Mouse (Mus musculus) hindbrain, embryonic 16.5 days (tissue): Measurements from ENCODE around the gene Ndufaf5. TPM values are rescaled to one million over a fixed set of nuclear protein-coding genes. Genes with fewer than 3 reads are reported as not detected.

Experiments
- ATAC-seq: fragments of 200-750 bp; cut with Nextera tagmentation; 2 replicates; pipeline ENCODE4 v1.8.0; 2017; ENCODE audit warnings: moderate TSS enrichment, moderate library complexity
- H3K27ac ChIP-seq: fragments of 300-500 bp; sonication (generic); 2 replicates; pipeline ENCODE4 v1.5.1; 2014; ENCODE audit warnings: low read depth, mild to moderate bottlenecking, control low read depth, low read length, moderate library complexity
- H3K27me3 ChIP-seq: fragments of 300-500 bp; sonication (generic); replicated peaks from 2 replicates; pipeline ENCODE4 v1.6.1; 2014; ENCODE audit warnings: low read length; ENCODE audit not compliant: control insufficient read depth, insufficient read depth
- H3K36me3 ChIP-seq: fragments of 300-500 bp; sonication (generic); 2 replicates; pipeline ENCODE4 v1.6.1; 2014; ENCODE audit warnings: mild to moderate bottlenecking, low read length, moderate library complexity, mixed read lengths; ENCODE audit not compliant: control insufficient read depth, insufficient read depth
- H3K4me1 ChIP-seq: fragments of 300-500 bp; sonication (generic); 2 replicates; pipeline ENCODE4 v1.6.1; 2014; ENCODE audit warnings: low read depth, low read length; ENCODE audit not compliant: control insufficient read depth, insufficient read depth
- H3K4me2 ChIP-seq: fragments of 300-500 bp; sonication (generic); 2 replicates; pipeline ENCODE4 v1.6.1; 2014; ENCODE audit warnings: mild to moderate bottlenecking, low read length, control low read depth, moderate library complexity
- H3K4me3 ChIP-seq: fragments of 300-500 bp; sonication (generic); 2 replicates; pipeline ENCODE4 v1.5.1; 2014; ENCODE audit warnings: mild to moderate bottlenecking, low read length, control low read depth, moderate library complexity
- H3K9ac ChIP-seq: fragments of 300-500 bp; sonication (generic); 2 replicates; pipeline ENCODE4 v1.6.1; 2014; ENCODE audit warnings: low read depth, mild to moderate bottlenecking, control low read depth, low read length, moderate library complexity
- H3K9me3 ChIP-seq: fragments of 300-500 bp; sonication (generic); 2 replicates; pipeline ENCODE4 v1.6.1; 2014; ENCODE audit warnings: mild to moderate bottlenecking, low read length, moderate library complexity; ENCODE audit not compliant: control insufficient read depth
- WGBS: fragments of 180-500 bp; shearing (Covaris S2); extraction: QIAGEN DNeasy Blood & Tissue Kit; methylation state at CpG from one replicate; pipeline ENCODE4 v1.1.7; 2014; 5-methylcytosine and 5-hydroxymethylcytosine counted together
- polyA plus RNA-seq: library from polyadenylated mRNA; unstranded; fragments of >200 nt; fragmentation: Nextera tagmentation; extraction: Ambion mirVana; gene quantifications from 2 replicates; pipeline ENCODE4 v1.2.1, GENCODE M21; 2015

Gene Ndufaf5
- polyA plus RNA-seq, 1 experiment from 2014 or later: 72.4 TPM

DNA sequence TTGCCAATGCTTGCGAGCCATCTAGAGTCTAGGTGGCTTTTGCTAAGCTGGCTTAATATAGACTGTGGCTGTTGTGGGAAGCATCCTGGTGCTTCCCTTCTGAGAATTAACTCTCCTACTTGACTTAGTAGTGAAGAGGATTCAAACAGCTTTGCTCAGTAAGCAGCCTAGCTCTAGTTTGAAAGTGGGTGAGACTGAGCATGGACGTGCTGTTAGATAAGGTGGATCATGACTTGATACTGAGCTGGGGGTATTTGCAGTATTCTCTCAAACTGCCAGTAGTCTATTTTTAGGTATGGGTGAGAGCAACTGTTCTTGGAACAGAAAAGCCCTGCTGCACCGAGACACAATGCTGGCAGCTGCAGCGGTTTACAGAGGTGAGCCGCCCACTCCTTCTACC lies 32.1 kb downstream of the Ndufaf5 start:
- no peak overlapping the region for H3K9ac ChIP-seq
- 92% methylated on average over 5 of the region's 5 CpGs for WGBS
- H3K4me2 ChIP-seq: no peak overlapping the region
- no peaks in the 10 kb centered on the region for H3K4me1 ChIP-seq
- ATAC-seq: no peak
- no peak overlapping the region for H3K4me3 ChIP-seq
- no peaks in the 10 kb centered on the region for H3K27me3 ChIP-seq
- no peak overlapping the region for H3K27ac ChIP-seq
- H3K36me3 ChIP-seq: peaks cover 12% of the 10 kb centered on the region
- H3K9me3 ChIP-seq: no peaks in the 10 kb centered on the region

DNA sequence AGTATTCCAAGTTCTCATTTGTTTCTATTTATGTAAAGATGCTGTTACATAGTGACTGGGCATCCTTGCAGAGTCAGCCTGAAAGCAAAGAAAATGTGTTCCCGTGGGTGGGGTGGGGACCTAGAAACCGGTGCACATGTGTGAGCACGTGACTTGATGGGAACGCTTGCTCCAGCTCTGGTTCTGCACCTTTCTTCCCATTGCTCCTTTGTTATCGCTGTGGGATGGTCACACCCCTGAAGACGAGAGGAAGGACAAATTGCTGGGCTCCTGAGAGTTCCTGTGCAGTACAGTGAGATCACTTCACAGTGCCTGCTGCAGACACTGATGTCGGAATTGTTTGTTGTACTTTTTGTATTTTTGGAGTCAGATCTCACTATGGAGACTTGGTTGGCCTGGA lies 33.3 kb downstream of the Ndufaf5 start:
- H3K36me3 ChIP-seq: peaks cover 10% of the 10 kb centered on the region
- WGBS: 96% methylated on average over 7 of the region's 7 CpGs
- H3K4me2 ChIP-seq: no peak overlapping the region
- H3K4me1 ChIP-seq: no peaks in the 10 kb centered on the region
- H3K9ac ChIP-seq: no peak overlapping the region
- no peak for ATAC-seq
- no peaks in the 10 kb centered on the region for H3K27me3 ChIP-seq
- no peak overlapping the region for H3K27ac ChIP-seq
- H3K9me3 ChIP-seq: no peaks in the 10 kb centered on the region
- no peak overlapping the region for H3K4me3 ChIP-seq

DNA sequence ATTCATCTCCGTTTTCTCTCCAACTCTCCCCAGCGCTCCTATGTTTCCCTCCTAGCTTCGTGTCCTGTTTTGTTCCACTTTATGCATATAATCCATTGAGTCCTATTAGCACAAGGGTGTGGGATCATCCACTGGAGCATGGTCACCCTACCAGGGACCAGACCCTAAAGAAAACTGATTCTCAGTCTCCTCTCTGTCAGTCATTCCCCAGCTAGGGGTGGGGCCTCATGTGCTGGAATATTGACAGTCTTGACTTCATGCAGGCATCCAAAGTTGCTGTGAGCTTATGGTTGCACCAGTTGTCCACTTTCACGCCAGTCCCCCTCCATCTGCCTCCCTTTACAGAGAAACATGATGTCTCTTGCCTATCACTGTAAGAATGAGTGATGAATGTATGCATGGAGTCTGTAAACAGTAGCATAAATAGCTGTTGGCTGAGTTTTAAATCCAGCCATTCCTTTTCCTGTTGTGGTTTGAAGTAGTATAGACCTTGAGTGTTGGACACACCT lies 44.1 kb downstream of the Ndufaf5 start:
- Histone ChIP-seq H3K36me3 (no peaks in the 10 kb centered on the region), H3K9ac (no peak overlapping the region), H3K9me3 (no peaks in the 10 kb centered on the region), H3K27ac (no peak overlapping the region), H3K4me2 (no peak overlapping the region), H3K27me3 (no peaks in the 10 kb centered on the region), H3K4me1 (no peaks in the 10 kb centered on the region), H3K4me3 (no peak overlapping the region)
- WGBS: 89% methylated on average over 4 of the region's 4 CpGs
- ATAC-seq: no peak

DNA sequence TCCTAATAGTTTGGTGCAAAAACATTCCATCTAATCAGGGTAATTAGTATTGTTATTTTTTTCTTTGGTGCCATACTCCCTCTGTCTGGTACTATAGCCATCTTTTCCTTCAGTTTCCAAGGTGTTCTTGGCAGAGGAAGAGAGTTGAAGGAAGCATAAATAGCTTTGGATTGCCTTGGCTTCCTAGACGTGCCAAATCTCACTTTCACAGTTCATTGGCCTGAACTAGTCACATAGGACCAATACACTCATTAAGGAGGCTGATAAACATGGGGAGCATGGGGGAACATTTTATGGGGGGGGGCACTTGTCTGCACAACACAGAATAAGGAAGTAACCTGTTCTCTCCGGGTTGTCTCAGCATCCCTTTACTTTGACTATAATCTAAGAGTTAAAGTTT lies 45.0 kb downstream of the Ndufaf5 start:
- H3K9ac ChIP-seq: no peak overlapping the region
- H3K36me3 ChIP-seq: no peaks in the 10 kb centered on the region
- H3K4me1 ChIP-seq: no peaks in the 10 kb centered on the region
- no peak overlapping the region for H3K4me3 ChIP-seq
- H3K27ac ChIP-seq: no peak overlapping the region
- H3K4me2 ChIP-seq: no peak overlapping the region
- no peak for ATAC-seq
- no peaks in the 10 kb centered on the region for H3K27me3 ChIP-seq
- WGBS: 65% methylated on average over 2 of the region's 2 CpGs
- H3K9me3 ChIP-seq: no peaks in the 10 kb centered on the region

DNA sequence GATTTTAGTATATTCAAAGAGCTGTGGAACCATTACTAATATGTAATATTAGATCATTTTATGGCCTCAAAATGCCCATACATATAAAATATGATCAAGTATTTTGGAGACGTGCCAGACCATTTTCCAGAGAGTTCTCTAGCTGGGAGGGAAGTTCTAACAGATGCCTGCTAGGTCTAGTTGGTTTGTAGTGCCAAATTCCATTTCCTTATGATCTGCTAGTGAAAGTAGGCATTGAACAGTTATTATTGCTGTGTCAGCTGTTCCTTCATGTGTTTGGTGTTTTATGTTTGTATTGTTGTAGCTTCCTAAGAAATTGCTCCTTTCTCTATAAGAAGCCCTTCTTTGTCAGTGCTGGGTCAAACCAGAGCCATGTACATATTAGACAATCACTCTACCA lies 45.5 kb downstream of the Ndufaf5 start:
- Histone ChIP-seq H3K9ac (no peak overlapping the region), H3K36me3 (no peaks in the 10 kb centered on the region), H3K27ac (no peak overlapping the region), H3K4me3 (no peak overlapping the region), H3K4me1 (no peaks in the 10 kb centered on the region), H3K4me2 (no peak overlapping the region), H3K27me3 (no peaks in the 10 kb centered on the region), H3K9me3 (no peaks in the 10 kb centered on the region)
- ATAC-seq: no peak
- 85% methylated on average over 1 of the region's 1 CpGs for WGBS

DNA sequence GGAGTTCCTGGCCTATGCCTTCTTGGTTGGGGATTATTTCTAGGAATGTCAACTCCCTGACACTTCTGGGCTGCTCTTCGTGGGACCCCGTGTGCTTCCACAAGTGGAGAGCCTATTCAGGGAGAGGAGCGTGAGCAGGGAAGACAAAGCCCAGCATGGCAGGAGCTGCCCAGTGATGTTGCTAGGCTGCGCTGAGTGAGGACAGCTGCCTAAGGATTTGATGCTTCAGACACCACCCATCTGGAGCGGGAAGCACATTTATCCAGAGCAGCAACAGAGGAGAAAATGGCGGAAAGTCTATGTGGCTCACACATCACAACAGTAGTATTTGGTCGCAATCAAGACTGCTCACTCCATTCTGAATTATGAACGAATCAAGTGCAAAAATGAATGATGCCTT lies 49.9 kb downstream of the Ndufaf5 start:
- no peak overlapping the region for H3K4me2 ChIP-seq

DNA sequence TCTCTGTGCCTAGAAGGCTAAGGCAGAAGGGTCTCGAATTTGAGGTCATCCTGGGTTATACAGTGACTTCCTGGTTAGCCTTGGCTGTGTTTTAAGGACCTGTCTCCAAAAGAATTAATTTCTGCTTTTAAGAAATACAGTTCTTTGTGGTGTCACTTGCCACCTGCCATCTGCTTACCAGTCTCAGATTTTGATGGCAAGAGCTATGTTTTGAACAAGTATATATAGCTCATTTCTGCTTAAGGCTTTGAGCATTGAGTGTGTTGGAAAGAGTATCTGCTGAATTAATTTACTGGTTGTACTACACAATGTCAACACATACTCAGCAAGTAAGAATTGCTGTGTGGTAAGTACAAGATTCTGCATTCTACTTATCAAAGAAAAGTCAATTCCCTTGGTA lies 59.8 kb downstream of the Ndufaf5 start:
- Histone ChIP-seq H3K4me1 (no peaks in the 10 kb centered on the region), H3K4me3 (no peak overlapping the region), H3K36me3 (no peaks in the 10 kb centered on the region), H3K4me2 (no peak overlapping the region), H3K27ac (no peak overlapping the region), H3K9ac (no peak overlapping the region), H3K27me3 (no peaks in the 10 kb centered on the region), H3K9me3 (no peaks in the 10 kb centered on the region)
- ATAC-seq: no peak
- WGBS: 63% methylated on average over 1 of the region's 1 CpGs

More for the DNA sequence above, 49.9 kb downstream of the Ndufaf5 start:
- no peaks in the 10 kb centered on the region for H3K36me3 ChIP-seq
- no peak overlapping the region for H3K9ac ChIP-seq
- 45% methylated on average over 8 of the region's 8 CpGs for WGBS
- ATAC-seq: no peak
- no peak overlapping the region for H3K4me3 ChIP-seq
- H3K9me3 ChIP-seq: no peaks in the 10 kb centered on the region
- H3K27me3 ChIP-seq: no peaks in the 10 kb centered on the region
- H3K27ac ChIP-seq: no peak overlapping the region
- H3K4me1 ChIP-seq: no peaks in the 10 kb centered on the region

DNA sequence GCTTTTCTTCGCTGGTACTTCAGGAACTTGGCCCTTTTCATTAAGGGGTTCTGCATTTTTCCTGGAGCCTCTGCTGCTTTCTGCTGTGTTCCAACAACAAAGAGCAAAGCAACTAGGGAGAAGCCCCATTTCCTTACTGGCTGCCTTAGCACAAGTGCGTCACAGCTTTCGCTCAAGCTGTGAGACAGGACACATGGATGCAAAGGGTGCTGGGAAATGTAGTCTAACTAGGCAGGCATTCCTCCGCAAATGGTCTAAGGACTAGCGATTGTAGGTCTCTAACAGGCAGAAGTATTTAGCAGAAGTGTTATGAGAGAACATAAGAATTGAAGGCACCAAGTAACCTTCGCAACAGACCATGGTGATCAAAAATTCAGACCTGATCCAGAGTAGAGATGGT lies 66.8 kb downstream of the Ndufaf5 start:
- no peak overlapping the region for H3K4me3 ChIP-seq
- H3K27me3 ChIP-seq: no peaks in the 10 kb centered on the region
- no peaks in the 10 kb centered on the region for H3K9me3 ChIP-seq
- H3K27ac ChIP-seq: no peak overlapping the region
- 57% methylated on average over 6 of the region's 6 CpGs for WGBS
- no peak overlapping the region for H3K9ac ChIP-seq
- peak; percentile 78 for ATAC-seq
- H3K4me2 ChIP-seq: no peak overlapping the region
- no peaks in the 10 kb centered on the region for H3K4me1 ChIP-seq
- H3K36me3 ChIP-seq: no peaks in the 10 kb centered on the region

DNA sequence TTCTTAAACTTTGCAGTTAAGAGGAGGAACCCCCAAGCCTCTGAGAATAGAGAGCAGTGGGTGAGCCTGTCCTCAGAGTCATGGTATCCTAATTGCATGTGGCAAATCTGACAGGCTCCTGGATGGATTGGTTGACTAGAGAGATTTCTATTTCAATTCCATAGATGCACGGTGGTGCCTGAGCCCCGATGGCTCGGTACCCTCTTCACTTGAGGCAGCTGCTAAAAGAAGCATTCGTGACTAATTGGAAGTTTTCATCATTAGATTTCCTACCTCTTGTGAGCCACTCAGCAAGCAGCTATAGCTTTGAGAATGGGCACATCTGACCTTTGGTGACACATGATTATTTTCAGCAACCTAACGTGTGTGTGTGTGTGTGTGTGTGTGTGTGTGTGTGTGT lies 71.9 kb downstream of the Ndufaf5 start:
- WGBS: 48% methylated on average over 5 of the region's 5 CpGs
- no peak overlapping the region for H3K4me2 ChIP-seq
- no peaks in the 10 kb centered on the region for H3K9me3 ChIP-seq
- H3K27ac ChIP-seq: no peak overlapping the region
- no peaks in the 10 kb centered on the region for H3K27me3 ChIP-seq
- no peaks in the 10 kb centered on the region for H3K36me3 ChIP-seq
- no peak overlapping the region for H3K4me3 ChIP-seq
- no peak overlapping the region for H3K9ac ChIP-seq
- H3K4me1 ChIP-seq: no peaks in the 10 kb centered on the region
- no peak for ATAC-seq

DNA sequence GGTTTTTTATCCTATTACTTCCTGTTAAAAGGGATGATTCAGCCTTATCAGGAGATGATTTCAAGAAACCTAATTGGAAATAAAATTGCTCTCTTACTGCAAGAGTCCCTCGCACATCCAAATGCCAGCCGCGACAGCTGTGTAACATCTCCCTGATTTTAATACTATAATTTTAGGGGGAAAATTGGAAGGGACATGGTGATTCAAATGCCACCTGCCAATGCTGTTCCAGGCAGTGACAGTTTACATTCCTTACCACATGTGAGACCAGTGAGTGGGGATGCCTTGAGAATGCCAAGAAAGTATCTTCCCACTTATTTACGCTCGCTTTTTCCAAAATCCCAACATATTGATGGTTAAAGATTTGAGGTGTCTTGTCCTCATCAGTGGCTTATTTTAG lies 72.7 kb downstream of the Ndufaf5 start:
- 87% methylated on average over 5 of the region's 5 CpGs for WGBS
- Histone ChIP-seq H3K27me3 (no peaks in the 10 kb centered on the region), H3K36me3 (no peaks in the 10 kb centered on the region), H3K4me3 (no peak overlapping the region), H3K9ac (no peak overlapping the region), H3K27ac (no peak overlapping the region), H3K4me2 (no peak overlapping the region), H3K4me1 (no peaks in the 10 kb centered on the region), H3K9me3 (no peaks in the 10 kb centered on the region)
- ATAC-seq: no peak
